Mouse (Mus musculus) ES-Bruce4 (cell line): Measurements from ENCODE around the gene Rufy1.

Experiments used
- CTCF ChIP-seq: IDR thresholded peaks from one replicate; pipeline ENCODE4 v1.8.1; 2011; ENCODE audit warnings: low read depth, low read length
- POLR2A ChIP-seq: IDR thresholded peaks from one replicate; pipeline ENCODE4 v1.8.1; 2011; ENCODE audit warnings: low read length; ENCODE audit not compliant: insufficient read depth

GRCm38 (mm10) chr11:50476971-50477370 is 46.0 kb upstream of the Rufy1 start:
- TF ChIP-seq POLR2A (no peak), CTCF (no peak)
